Mouse (Mus musculus): ENCODE results near the gene Fabp1. TPM values are rescaled to one million over a fixed set of nuclear protein-coding genes. Genes with fewer than 3 reads are reported as not detected.
A peak's percentile ranks its signal among the peaks of the same experiment; 100 is the strongest.

Gene Fabp1
- 1.3 and 2.8 TPM in 2 replicates for polyA plus RNA-seq (2015; fragmentation: Nextera tagmentation; extraction: Ambion mirVana)

DNA sequence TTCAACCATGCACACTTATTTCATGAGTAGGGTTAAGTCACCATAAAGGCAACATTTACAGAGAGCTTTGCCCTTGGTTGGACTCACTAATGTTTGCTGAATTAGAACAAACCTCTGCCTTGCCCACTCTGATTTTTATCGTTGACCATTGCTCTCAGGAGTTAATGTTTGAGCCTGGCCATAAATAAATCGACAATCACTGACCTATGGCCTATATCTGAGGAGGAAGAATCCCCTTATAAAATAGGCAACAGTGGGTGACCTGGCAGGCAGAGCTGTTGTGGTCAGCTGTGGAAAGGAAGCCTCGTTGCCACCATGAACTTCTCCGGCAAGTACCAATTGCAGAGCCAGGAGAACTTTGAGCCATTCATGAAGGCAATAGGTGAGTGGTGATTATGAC is at the start of gene Fabp1:
Gene Fabp1 (plus strand): TSS at position 216 of the 400 bp plus-strand sequence.
- H3K27ac ChIP-seq = no peak within 1 kb of the TSS
- 68% methylated on average over 4 of the region's 4 CpGs for WGBS
- no peak for ATAC-seq (ENCODE audit: borderline replicate concordance, extremely low read depth, low FRiP score, low TSS enrichment)

DNA sequence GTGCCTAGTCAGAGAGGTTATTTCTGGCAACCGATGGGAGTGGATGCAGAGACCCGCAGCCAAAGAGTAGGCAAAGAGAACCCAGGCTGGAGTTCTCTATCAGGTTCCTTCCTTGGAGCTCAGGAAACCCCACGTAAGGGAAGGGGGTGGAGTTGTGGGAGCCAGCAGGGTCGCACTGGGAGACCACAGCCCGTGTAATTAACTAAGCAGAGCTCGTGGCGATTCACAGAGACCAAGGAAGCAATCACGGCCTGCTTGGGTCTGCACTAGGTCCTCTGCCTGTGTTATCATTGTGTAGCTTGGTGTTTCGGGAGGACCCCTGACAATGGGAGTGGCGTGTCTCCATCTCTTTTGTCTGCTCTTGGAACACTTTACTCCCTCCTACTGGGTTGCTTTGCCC is 48.5 kb upstream of the Fabp1 start:
- WGBS = 54% methylated on average over 10 of the region's 10 CpGs
- H3K4me3 ChIP-seq = no peak overlapping the region
- H3K4me1 ChIP-seq = no peaks in the 10 kb centered on the region
- H3K36me3 ChIP-seq = no peaks in the 10 kb centered on the region
- no peaks in the 10 kb centered on the region for H3K9me3 ChIP-seq
- no peaks in the 10 kb centered on the region for H3K27me3 ChIP-seq
- no peak for ATAC-seq (ENCODE audit: borderline replicate concordance, extremely low read depth, low FRiP score, low TSS enrichment)
- H3K9ac ChIP-seq = no peak overlapping the region
- no peak overlapping the region for H3K27ac ChIP-seq
- no peak overlapping the region for H3K4me2 ChIP-seq

More for the DNA sequence above, at the start of gene Fabp1:
- no peaks in the 10 kb centered on the region for H3K27me3 ChIP-seq
- no peak within 1 kb of the TSS for H3K4me3 ChIP-seq
- no peaks in the 10 kb centered on the region for H3K9me3 ChIP-seq
- H3K36me3 ChIP-seq = no peaks in the 10 kb centered on the region
- no peaks in the 10 kb centered on the region for H3K4me1 ChIP-seq
- no peak within 1 kb of the TSS for H3K9ac ChIP-seq
- no peak within 1 kb of the TSS for H3K4me2 ChIP-seq

DNA sequence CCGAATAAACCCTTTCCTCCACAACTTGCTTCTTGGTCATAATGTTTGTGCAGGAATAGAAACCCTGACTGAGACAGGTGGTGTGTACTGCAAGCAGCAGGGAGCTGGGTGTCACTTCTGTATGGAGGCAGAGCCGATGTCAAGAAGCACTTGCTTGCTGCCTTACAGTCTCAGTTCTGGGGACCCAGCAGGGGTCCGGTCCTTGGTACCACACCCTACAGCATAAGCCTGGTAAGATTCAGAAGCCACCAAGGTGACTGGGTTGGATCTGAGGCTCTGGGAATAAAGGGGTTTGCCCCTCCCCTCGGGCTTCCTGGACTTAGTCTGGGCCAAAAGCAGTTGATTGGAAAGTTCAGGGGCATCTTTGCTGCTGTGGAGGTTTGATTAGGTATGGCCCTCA is 46.1 kb upstream of the Fabp1 start:
- H3K4me2 ChIP-seq = no peak overlapping the region
- H3K4me1 ChIP-seq = no peaks in the 10 kb centered on the region
- H3K9ac ChIP-seq = no peak overlapping the region
- H3K36me3 ChIP-seq = no peaks in the 10 kb centered on the region
- H3K27me3 ChIP-seq = no peaks in the 10 kb centered on the region
- ATAC-seq (ENCODE audit: borderline replicate concordance, extremely low read depth, low FRiP score, low TSS enrichment) = no peak
- H3K4me3 ChIP-seq = no peak overlapping the region
- no peak overlapping the region for H3K27ac ChIP-seq
- no peaks in the 10 kb centered on the region for H3K9me3 ChIP-seq
- 80% methylated on average over 4 of the region's 4 CpGs for WGBS

DNA sequence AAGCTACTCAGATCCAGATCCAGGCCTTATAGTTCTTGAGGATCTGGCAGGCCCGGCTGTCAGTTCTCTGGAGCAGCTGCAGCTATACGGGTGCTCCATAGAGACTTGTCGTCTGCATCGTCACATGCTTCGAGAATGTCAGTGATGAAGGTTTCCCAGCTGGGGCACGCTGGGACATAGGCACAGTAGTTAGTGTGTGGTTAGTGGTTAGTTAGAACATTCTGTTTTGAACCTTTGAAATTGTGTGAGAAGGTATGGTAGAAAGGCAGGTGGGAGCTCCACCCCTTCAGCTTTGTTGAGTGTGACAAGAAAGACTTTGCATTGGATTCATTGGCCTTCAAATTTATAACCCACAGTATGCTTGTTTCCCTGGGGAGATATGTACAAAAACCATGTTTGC is 44.8 kb upstream of the Fabp1 start:
- no peaks in the 10 kb centered on the region for H3K27me3 ChIP-seq
- H3K4me1 ChIP-seq = no peaks in the 10 kb centered on the region
- no peak overlapping the region for H3K9ac ChIP-seq
- ATAC-seq (ENCODE audit: borderline replicate concordance, extremely low read depth, low FRiP score, low TSS enrichment) = no peak
- H3K27ac ChIP-seq = no peak overlapping the region
- H3K4me3 ChIP-seq = no peak overlapping the region
- WGBS = 83% methylated on average over 6 of the region's 6 CpGs
- no peaks in the 10 kb centered on the region for H3K36me3 ChIP-seq
- no peak overlapping the region for H3K4me2 ChIP-seq
- no peaks in the 10 kb centered on the region for H3K9me3 ChIP-seq

DNA sequence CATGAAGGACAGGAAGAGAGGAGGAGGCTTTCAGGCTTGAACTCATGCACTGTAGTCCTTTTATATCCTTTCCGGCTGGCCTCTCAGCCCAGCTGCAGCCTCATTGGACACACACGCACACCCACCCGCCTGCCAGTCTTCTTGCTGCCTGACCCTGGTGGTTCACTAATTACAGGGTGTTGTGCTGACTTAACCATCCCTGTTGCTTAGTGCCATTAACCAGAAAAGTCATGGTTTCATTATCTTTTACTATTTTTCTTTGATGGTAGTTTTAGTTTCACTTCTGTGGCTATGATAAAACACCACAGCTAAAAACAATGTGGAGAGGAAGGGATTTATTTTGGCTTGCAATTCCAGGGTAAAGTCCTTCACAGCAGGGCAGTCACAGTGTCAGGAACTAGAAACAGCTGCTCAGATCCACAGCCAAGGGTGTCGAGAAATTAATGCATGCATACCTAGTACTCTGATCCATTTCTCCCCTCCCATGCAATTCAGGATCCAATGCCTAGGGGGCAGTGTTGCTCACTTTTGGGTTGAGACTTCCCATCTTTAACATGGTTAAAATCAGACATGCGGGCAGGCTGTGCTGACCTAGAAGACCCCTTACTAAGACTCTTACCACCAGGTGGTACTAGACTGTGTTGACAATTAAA is 42.8 kb upstream of the Fabp1 start:
- no peak for ATAC-seq (ENCODE audit: borderline replicate concordance, extremely low read depth, low FRiP score, low TSS enrichment)
- WGBS = 74% methylated on average over 5 of the region's 5 CpGs

DNA sequence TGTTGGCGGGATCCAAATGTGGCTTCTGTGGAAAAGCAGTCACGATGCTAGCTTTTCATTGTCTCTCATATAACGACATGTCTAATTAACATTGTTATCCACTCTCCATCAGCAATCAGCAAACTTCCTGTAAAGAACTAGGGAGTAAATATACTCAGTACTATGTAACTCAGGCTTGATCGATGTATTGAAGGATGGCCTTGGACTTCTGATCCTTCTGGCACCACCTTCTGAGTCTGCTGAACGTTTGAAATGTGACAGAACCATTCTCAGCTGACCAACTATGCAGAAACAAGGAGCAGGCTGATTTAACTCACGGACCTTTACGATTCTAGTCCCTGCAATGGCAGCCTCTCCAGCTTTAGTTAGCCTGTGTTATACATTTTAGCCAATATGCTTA is 38.3 kb upstream of the Fabp1 start:
- Histone ChIP-seq H3K36me3 (no peaks in the 10 kb centered on the region), H3K9ac (no peak overlapping the region), H3K4me2 (no peak overlapping the region), H3K9me3 (no peaks in the 10 kb centered on the region), H3K27me3 (no peaks in the 10 kb centered on the region), H3K4me1 (no peaks in the 10 kb centered on the region), H3K4me3 (no peak overlapping the region), H3K27ac (no peak overlapping the region)
- 69% methylated on average over 7 of the region's 7 CpGs for WGBS
- no peak for ATAC-seq (ENCODE audit: borderline replicate concordance, extremely low read depth, low FRiP score, low TSS enrichment)

More for the DNA sequence above, 42.8 kb upstream of the Fabp1 start:
- no peaks in the 10 kb centered on the region for H3K36me3 ChIP-seq
- H3K9me3 ChIP-seq = no peaks in the 10 kb centered on the region
- H3K4me1 ChIP-seq = no peaks in the 10 kb centered on the region
- no peak overlapping the region for H3K4me2 ChIP-seq
- no peak overlapping the region for H3K27ac ChIP-seq
- H3K9ac ChIP-seq = no peak overlapping the region
- no peak overlapping the region for H3K4me3 ChIP-seq
- no peaks in the 10 kb centered on the region for H3K27me3 ChIP-seq

DNA sequence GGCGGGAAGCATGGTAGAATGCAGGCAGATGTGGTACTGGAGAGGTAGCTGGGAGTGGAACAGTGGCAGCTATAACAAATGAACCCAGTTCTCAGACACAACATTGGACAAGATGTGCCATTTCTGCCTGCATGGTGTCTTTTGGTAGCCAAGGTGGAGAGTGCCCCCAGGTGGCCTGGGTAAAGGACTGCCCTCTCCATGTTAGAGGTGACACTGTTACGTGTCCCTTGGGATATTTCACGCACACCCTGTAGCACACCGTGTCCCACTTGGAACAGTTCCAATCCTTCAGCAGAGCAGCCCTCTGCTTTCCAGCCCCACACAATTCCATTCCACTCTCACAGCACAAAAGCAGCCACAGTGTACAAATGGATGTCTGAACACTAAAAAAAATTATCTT is 37.4 kb upstream of the Fabp1 start:
- WGBS = 50% methylated on average over 4 of the region's 4 CpGs
- H3K4me1 ChIP-seq = no peaks in the 10 kb centered on the region
- no peak overlapping the region for H3K27ac ChIP-seq
- no peaks in the 10 kb centered on the region for H3K9me3 ChIP-seq
- H3K4me3 ChIP-seq = no peak overlapping the region
- H3K27me3 ChIP-seq = no peaks in the 10 kb centered on the region
- no peaks in the 10 kb centered on the region for H3K36me3 ChIP-seq
- no peak overlapping the region for H3K9ac ChIP-seq
- no peak overlapping the region for H3K4me2 ChIP-seq
- ATAC-seq (ENCODE audit: borderline replicate concordance, extremely low read depth, low FRiP score, low TSS enrichment) = no peak

DNA sequence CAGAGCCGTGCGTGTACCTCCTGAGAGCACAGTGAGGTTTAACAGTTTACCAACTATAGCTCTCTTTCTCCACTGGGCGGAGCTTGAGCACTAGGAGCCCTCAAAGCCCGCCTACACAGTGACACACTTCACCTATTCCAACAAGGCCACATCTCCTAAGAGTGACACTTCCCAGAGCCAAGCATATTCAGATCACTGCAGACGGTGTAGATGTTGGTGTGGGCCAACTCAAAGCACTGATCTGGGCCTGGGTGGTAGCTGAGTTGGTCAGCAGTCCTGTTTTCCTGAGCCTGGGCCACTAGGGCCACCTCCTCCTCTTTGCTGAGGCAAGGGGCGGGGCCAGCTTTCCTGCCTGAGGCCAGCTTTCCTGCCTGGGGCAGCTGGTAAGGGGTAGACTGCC is 35.2 kb upstream of the Fabp1 start:
- ATAC-seq (ENCODE audit: borderline replicate concordance, extremely low read depth, low FRiP score, low TSS enrichment) = peak; percentile 27; the same call in 1 of the 2 replicates
- no peak overlapping the region for H3K4me2 ChIP-seq
- WGBS = 28% methylated on average over 6 of the region's 6 CpGs

DNA sequence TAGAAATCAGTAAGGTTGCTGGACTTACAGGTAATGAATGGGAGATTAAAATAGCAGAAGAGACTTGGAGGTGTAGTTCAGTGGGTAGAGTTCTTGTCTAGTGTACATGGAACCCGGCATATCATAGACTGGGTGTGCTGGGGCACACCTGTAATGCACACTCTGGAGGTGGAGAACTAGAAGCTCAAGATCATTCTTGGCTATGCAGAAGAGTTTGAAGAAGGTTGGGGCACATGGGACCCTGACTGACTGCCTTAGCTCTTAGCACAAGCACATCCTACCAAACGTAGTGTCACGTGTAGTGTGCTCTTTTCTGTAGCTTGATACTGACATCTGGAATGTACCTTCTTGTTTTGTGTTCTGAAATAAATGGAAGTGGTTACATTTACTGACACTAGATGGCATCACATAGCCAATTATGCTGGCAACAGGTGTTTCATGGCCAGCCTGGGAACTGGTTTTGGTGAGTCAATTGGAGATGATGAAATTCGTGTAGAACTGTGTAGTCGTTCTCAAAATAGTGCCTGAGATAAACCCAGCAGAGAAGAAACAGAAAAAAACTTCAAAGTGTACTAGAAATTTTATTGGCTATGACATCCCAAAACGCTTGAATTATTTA is 33.0 kb upstream of the Fabp1 start:
- no peaks in the 10 kb centered on the region for H3K36me3 ChIP-seq
- H3K9ac ChIP-seq = no peak overlapping the region
- no peaks in the 10 kb centered on the region for H3K27me3 ChIP-seq
- no peak overlapping the region for H3K4me3 ChIP-seq
- no peaks in the 10 kb centered on the region for H3K9me3 ChIP-seq
- H3K4me1 ChIP-seq = no peaks in the 10 kb centered on the region
- ATAC-seq (ENCODE audit: borderline replicate concordance, extremely low read depth, low FRiP score, low TSS enrichment) = no peak
- WGBS = 32% methylated on average over 6 of the region's 6 CpGs
- no peak overlapping the region for H3K4me2 ChIP-seq
- no peak overlapping the region for H3K27ac ChIP-seq

More for the DNA sequence above, 35.2 kb upstream of the Fabp1 start:
- Histone ChIP-seq H3K9me3 (no peaks in the 10 kb centered on the region), H3K36me3 (no peaks in the 10 kb centered on the region), H3K4me1 (no peaks in the 10 kb centered on the region), H3K27me3 (no peaks in the 10 kb centered on the region), H3K27ac (no peak overlapping the region), H3K4me3 (no peak overlapping the region), H3K9ac (no peak overlapping the region)

DNA sequence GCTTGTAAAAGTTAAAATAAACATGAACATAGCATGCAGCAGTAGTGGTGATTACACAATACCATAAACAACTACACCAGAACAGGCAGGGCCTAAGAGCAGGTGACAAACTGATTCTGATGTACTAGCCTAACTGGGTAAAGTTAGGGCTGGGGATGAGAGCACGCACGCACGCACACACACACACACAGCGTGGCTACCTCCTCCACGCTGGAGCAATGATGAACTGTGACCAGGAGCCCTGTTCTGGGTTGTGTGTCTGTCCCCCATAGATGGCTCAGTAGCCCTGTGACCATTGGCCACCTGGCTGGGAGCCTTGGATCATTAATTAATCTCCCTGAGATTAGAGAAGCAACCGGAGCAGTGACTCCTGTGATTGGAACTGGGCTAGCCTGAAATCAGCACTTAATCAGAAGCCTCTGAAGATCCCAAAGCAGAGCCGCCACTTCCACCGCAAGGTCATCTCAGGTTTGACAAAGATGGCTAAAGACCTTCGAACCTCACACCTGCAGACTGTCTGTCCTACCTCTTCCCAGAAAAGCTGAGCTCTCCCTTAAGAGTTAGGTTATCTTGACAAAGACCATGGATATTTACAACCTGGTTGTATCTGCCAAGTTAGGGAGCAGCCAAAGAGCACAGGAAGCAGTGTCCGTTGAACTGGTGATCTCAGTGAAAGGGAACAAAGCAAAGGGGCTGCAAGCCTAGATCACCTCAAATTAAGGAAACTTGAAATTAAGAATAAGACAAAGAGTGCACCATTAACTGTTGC is 26.6 kb upstream of the Fabp1 start:
- Histone ChIP-seq H3K4me2 (no peak overlapping the region), H3K36me3 (no peaks in the 10 kb centered on the region), H3K4me1 (no peaks in the 10 kb centered on the region), H3K9me3 (no peaks in the 10 kb centered on the region), H3K9ac (no peak overlapping the region), H3K27me3 (no peaks in the 10 kb centered on the region), H3K4me3 (no peak overlapping the region), H3K27ac (no peak overlapping the region)
- 80% methylated on average over 10 of the region's 10 CpGs for WGBS
- ATAC-seq (ENCODE audit: borderline replicate concordance, extremely low read depth, low FRiP score, low TSS enrichment) = no peak

DNA sequence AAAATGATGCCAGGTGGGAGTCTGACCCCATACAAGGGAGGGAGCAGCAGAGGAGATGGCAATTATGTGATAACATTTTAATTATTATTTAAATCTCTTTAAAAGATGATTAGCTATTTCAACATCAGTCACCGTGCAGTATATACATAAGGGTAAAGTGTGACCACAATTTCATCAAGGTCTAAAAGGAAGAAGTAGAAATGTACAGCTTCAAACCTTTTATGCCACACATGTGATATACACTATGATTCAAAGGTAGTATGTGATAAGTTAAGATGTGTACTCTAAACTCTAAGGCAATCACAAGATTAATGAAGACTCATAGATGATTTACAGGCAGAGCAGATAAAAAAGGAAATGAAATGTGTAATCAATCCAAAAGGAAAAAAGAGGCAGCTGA is 19.0 kb upstream of the Fabp1 start:
- Histone ChIP-seq H3K36me3 (no peaks in the 10 kb centered on the region), H3K27ac (no peak overlapping the region), H3K9me3 (no peaks in the 10 kb centered on the region), H3K4me3 (no peak overlapping the region), H3K27me3 (no peaks in the 10 kb centered on the region), H3K9ac (no peak overlapping the region), H3K4me2 (no peak overlapping the region), H3K4me1 (no peaks in the 10 kb centered on the region)
- no peak for ATAC-seq (ENCODE audit: borderline replicate concordance, extremely low read depth, low FRiP score, low TSS enrichment)
- 76% methylated on average over 1 of the region's 1 CpGs for WGBS

DNA sequence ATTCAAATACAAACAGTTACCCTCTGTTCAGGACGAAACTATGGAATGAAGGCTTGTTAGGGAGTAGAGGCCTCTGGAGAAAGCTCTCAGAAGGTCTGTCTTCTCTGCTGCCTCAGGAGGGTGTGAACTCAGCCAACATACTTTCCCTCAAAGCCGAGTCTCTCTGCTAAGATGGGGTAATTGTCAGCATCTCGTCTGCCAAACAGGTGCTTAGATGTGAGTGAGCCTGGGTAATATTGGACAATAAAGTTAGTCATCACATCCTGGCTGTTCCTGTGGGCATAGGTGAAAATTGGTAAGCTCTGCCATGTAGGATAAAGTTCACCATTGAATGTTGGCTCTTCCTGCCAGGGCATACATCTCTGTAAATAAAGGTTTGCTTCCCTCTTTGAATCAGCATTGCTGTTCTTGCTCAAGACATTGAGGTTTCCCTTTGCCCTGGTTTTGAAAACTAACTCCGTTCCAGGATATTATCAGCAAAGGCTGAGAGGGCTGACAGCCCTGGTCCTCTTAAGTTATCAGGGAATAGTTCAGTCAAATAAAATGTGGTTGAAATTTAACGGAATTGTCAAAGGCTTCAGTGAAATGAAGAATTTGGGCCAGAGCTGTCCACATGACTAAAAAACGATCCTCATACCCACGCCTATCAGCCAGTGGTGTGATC is 14.6 kb upstream of the Fabp1 start:
- no peak overlapping the region for H3K27ac ChIP-seq
- H3K36me3 ChIP-seq = no peaks in the 10 kb centered on the region
- H3K4me2 ChIP-seq = no peak overlapping the region
- no peak for ATAC-seq (ENCODE audit: borderline replicate concordance, extremely low read depth, low FRiP score, low TSS enrichment)
- WGBS = 60% methylated on average over 7 of the region's 7 CpGs
- H3K4me3 ChIP-seq = no peak overlapping the region
- no peaks in the 10 kb centered on the region for H3K27me3 ChIP-seq
- H3K4me1 ChIP-seq = no peaks in the 10 kb centered on the region
- H3K9me3 ChIP-seq = no peaks in the 10 kb centered on the region
- H3K9ac ChIP-seq = no peak overlapping the region

Measured in lung, embryonic 15.5 days (tissue).